Mouse (Mus musculus) liver, embryonic 14.5 days (tissue): ENCODE data around the gene Lsamp. TPM values are rescaled to one million over a fixed set of nuclear protein-coding genes. Genes with fewer than 3 reads are reported as not detected.

Source experiments
- ATAC-seq: fragments of 200-750 bp; cut with Nextera tagmentation; 2 replicates; pipeline ENCODE4 v1.8.0; 2017; ENCODE audit warnings: moderate number of reproducible peaks, mild to moderate bottlenecking, moderate library complexity; ENCODE audit not compliant: insufficient read depth
- DNase-seq, 3 experiments: peaks; one replicate each; pipeline ENCODE4 v3.0.0-alpha.2; 2012 to 2013; ENCODE audit warnings: low read depth in 3 of 3, low spot score in 3 of 3
- H3K27ac ChIP-seq: fragments of 300-500 bp; sonication (generic); 2 replicates; pipeline ENCODE4 v1.5.1; 2014; ENCODE audit warnings: moderate library complexity, mild to moderate bottlenecking, control low read depth, inconsistent platforms
- H3K27me3 ChIP-seq: fragments of 300-500 bp; sonication (generic); 2 replicates; pipeline ENCODE4 v1.6.1; 2014; ENCODE audit warnings: mild to moderate bottlenecking, low read length, moderate library complexity; ENCODE audit not compliant: control insufficient read depth, insufficient read depth
- H3K36me3 ChIP-seq: fragments of 300-500 bp; sonication (generic); replicated peaks from 2 replicates; pipeline ENCODE4 v1.6.1; 2014; ENCODE audit warnings: low read depth; ENCODE audit not compliant: control insufficient read depth, insufficient read depth
- H3K4me1 ChIP-seq, 2 experiments: fragments of 200-500 bp in 1 of 2; fragments of 300-500 bp in 1 of 2; sonication (generic) in 1 of 2; replicated peaks; 2 replicates each; pipeline ENCODE4 v1.6.1; 2012 to 2014; ENCODE audit warnings: antibody characterized with exemption in 1 of 2, inconsistent platforms in 1 of 2, low read length in 1 of 2; ENCODE audit not compliant: control insufficient read depth in 2 of 2, insufficient read depth in 2 of 2
- H3K4me2 ChIP-seq: fragments of 300-500 bp; sonication (generic); 2 replicates; pipeline ENCODE4 v1.6.1; 2014; ENCODE audit warnings: low read depth, mild to moderate bottlenecking, control low read depth, moderate library complexity
- H3K4me3 ChIP-seq, 2 experiments: fragments of 200-500 bp in 1 of 2; fragments of 300-500 bp in 1 of 2; sonication (generic) in 1 of 2; 2 replicates each; pipeline ENCODE4 v1.5.1; 2012 to 2014; ENCODE audit warnings: low read depth in 2 of 2, low read length in 2 of 2, mild to moderate bottlenecking in 2 of 2, control low read depth in 1 of 2, inconsistent platforms in 1 of 2, moderate library complexity in 1 of 2; ENCODE audit not compliant: insufficient read depth in 1 of 2
- H3K9ac ChIP-seq: fragments of 300-500 bp; sonication (generic); replicated peaks from 2 replicates; pipeline ENCODE4 v1.6.1; 2014; ENCODE audit warnings: mild to moderate bottlenecking, control low read depth, moderate library complexity
- H3K9me3 ChIP-seq: fragments of 300-500 bp; sonication (generic); 2 replicates; pipeline ENCODE4 v1.6.1; 2016; ENCODE audit warnings: low read length, mixed read lengths; ENCODE audit not compliant: control insufficient read depth
- CTCF ChIP-seq: IDR thresholded peaks from 2 replicates; pipeline ENCODE4 v1.5.1; 2016; ENCODE audit warnings: antibody characterized with exemption, low read depth, control low read depth
- EP300 ChIP-seq: IDR thresholded peaks from 2 replicates; pipeline ENCODE4 v1.6.1; 2016; ENCODE audit warnings: antibody characterized with exemption, low read depth
- WGBS: fragments of 180-500 bp; shearing (Covaris S2); extraction: QIAGEN DNeasy Blood & Tissue Kit; methylation state at CpG from one replicate; pipeline ENCODE4 v1.1.7; 2014; ENCODE audit not compliant: insufficient replicate concordance; 5-methylcytosine and 5-hydroxymethylcytosine counted together
- polyA plus RNA-seq, 2 experiments: library from polyadenylated mRNA; depleted of rRNA in 1 of 2; stranded (reverse) in 1 of 2; unstranded in 1 of 2; fragments of >200 nt; fragmentation: Nextera tagmentation in 1 of 2; extraction: Ambion mirVana in 1 of 2; gene quantifications; 2 replicates each; pipeline versions ENCODE4 v1.2.1 to v1.2.3; 2012 to 2014

Lsamp gene
- polyA plus RNA-seq (2012; rRNA removed): 0.03 and 0.05 TPM in 2 replicates
- polyA plus RNA-seq (2014; fragmentation: Nextera tagmentation; extraction: Ambion mirVana): 0.06 and 0.16 TPM in 2 replicates

DNA sequence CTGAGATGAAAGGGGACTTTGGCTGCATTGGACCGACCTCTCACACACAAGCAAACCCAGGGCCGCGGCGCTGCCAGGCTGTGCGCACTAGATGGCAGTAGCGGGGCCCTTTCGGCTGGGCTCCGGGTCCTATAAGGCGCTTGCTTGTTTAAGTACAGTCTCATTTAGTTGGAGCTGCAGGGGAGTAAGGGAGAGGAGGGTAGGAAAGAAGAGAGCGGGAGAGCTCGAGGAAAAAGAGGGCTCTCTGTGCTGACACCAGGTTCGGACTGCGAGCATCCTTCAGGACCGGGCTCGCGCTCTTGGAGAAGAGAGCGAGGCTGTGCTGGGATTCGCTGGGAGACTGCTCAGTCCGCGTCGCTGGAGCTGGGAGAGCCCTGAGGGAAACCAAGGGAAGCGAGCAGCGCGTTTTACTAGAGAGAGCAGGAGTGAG is at the start of gene Lsamp:
Lsamp (plus strand) TSS at position 157 of the 430 bp plus-strand sequence.
- TF ChIP-seq EP300 (no peak), CTCF (peak; percentile 48; the same call in 1 of the 2 replicates)
- H3K4me1 ChIP-seq: no peaks in the 10 kb centered on the region
- no peaks in the 10 kb centered on the region for H3K36me3 ChIP-seq
- no peak for DNase-seq
- peak within 1 kb of the TSS; percentile 8 to 42; a peak in 3 of 4 replicates for H3K4me3 ChIP-seq
- no peak within 1 kb of the TSS for H3K27ac ChIP-seq
- 2% methylated on average over 24 of the region's 24 CpGs for WGBS
- ATAC-seq: no peak
- H3K4me2 ChIP-seq: peak within 1 kb of the TSS; percentile 37
- no peaks in the 10 kb centered on the region for H3K27me3 ChIP-seq
- no peak within 1 kb of the TSS for H3K9ac ChIP-seq
- no peaks in the 10 kb centered on the region for H3K9me3 ChIP-seq

DNA sequence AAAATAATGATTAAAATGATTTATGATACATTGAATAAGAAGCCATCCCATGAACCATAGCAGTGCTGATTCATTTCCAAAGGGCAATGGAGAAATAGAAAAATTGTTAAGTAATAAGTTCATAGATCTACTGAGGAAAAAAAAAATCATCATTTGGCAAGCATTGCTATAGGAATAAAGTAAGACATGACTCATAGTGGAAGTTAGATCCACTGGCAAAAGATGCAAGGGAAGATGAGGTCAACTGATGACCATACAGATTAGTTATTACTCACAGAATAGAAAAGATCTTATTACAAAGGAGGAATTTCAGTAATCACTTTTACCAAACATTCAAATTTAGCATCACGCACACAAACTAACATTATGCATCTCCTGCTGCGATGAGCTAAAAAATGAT is 26.5 kb upstream of the Lsamp start:
- Histone ChIP-seq H3K27ac (no peak overlapping the region), H3K27me3 (no peaks in the 10 kb centered on the region), H3K9me3 (no peaks in the 10 kb centered on the region), H3K9ac (no peak overlapping the region), H3K4me3 (no peak overlapping the region), H3K4me1 (no peaks in the 10 kb centered on the region), H3K4me2 (no peak overlapping the region), H3K36me3 (no peaks in the 10 kb centered on the region)
- ATAC-seq (no peak), DNase-seq (no peak)
- no peak for TF ChIP-seq CTCF
- TF ChIP-seq EP300: no peak
- 78% methylated on average over 2 of the region's 2 CpGs for WGBS

DNA sequence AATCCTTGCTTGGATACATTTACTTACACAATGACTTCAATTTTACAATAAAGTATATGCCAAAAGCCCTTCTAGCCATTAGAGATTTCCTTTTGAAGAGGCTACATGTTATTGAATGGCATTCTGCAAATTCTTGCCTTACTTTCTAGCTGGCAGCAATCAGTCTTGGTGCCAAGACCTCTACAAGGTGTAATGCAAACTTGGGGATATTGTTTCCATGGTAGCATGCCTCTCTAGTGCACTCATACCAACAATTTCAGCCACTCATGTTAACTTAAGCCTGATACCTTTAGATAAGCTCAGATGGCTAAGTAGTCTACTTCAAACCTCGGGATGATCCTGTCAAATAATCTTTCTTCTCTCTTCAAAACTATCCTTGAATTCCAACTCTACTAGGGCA is 11.4 kb upstream of the Lsamp start:
- Histone ChIP-seq H3K4me2 (no peak overlapping the region), H3K9ac (no peak overlapping the region), H3K27me3 (no peaks in the 10 kb centered on the region), H3K27ac (no peak overlapping the region), H3K9me3 (no peaks in the 10 kb centered on the region), H3K4me1 (no peaks in the 10 kb centered on the region), H3K4me3 (no peak overlapping the region), H3K36me3 (no peaks in the 10 kb centered on the region)
- no peak for ATAC-seq
- no peak for TF ChIP-seq EP300
- TF ChIP-seq CTCF: no peak
- DNase-seq: no peak
- WGBS: 49% methylated on average over 1 of the region's 1 CpGs

DNA sequence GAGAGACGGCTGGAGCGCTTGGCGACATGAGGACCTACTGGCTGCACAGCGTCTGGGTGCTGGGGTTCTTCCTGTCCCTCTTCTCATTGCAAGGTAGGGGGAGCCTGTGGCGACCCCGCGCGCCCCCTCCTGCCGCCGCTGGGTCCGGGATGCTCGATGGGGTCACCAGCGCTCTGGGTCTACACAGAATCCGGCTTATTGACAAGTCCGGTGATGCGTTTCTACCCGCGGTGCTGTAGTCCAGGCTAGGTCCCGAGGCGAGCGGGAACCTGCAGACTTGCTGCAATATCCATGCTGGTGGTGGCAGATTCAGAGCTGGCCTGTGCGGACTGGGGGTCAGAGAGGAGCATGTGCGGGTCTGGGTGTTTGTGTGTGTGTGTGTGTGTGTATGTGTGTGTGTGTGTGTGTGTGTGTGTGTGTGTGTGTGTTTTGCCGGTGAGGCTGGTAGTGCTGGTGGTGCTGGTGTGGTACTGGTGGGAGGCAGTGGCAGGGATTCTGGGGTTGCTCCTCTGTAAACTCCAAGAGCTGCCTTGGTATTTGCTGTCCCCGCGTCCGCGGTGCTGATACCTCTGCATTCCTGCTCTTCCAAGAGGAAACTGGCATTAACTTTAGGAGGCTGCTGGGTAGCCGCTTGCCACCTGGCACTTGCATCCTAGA is 602 bp downstream of the Lsamp start:
- Histone ChIP-seq H3K4me1 (no peaks in the 10 kb centered on the region), H3K9ac (no peak overlapping the region), H3K36me3 (no peaks in the 10 kb centered on the region), H3K9me3 (no peaks in the 10 kb centered on the region), H3K27me3 (no peaks in the 10 kb centered on the region), H3K27ac (no peak overlapping the region), H3K4me3 (peak overlapping the region; percentile 8 to 42; a peak in 2 of 4 replicates), H3K4me2 (peak overlapping the region; percentile 37)
- TF ChIP-seq CTCF: no peak
- TF ChIP-seq EP300: no peak
- no peak for DNase-seq
- ATAC-seq: no peak
- 3% methylated on average over 29 of the region's 29 CpGs for WGBS

DNA sequence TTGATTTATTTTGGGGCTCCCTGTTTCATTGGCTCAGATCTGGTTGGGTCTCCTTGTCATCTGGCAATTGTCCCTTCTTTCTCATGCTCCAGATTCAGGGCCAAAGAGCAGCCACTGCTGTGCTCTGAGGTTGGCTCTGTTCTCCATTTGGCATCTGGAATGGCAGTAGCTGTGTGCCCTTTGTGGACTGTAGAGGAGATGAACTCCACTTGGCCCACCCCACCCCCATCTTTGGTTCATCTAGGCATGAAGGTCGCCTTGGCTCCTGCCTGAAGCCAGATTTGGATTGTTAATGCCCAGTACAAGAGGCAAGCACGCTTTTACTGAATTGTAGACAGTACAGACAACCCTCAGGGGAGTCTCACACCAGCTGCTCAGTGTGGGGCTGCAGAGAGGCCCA is 4.3 kb downstream of the Lsamp start:
- no peak for DNase-seq

More for the DNA sequence above, 4.3 kb downstream of the Lsamp start:
- TF ChIP-seq CTCF: no peak
- no peak for TF ChIP-seq EP300
- H3K9ac ChIP-seq: no peak overlapping the region
- no peak for ATAC-seq
- no peaks in the 10 kb centered on the region for H3K36me3 ChIP-seq
- H3K4me3 ChIP-seq: no peak overlapping the region
- no peak overlapping the region for H3K27ac ChIP-seq
- WGBS: 30% methylated on average over 2 of the region's 2 CpGs
- no peaks in the 10 kb centered on the region for H3K9me3 ChIP-seq
- no peaks in the 10 kb centered on the region for H3K4me1 ChIP-seq
- H3K4me2 ChIP-seq: no peak overlapping the region
- no peaks in the 10 kb centered on the region for H3K27me3 ChIP-seq
